Mouse (Mus musculus): ENCODE results near the gene Zdhhc12. TPM values are rescaled to one million over a fixed set of nuclear protein-coding genes. Genes with fewer than 3 reads are reported as not detected.

Gene Zdhhc12
- total RNA-seq, 2 experiments from 2014 or later, result 2.9 to 25.4 TPM

- no peak for ATAC-seq (replicated peaks; ENCODE audit: low FRiP score, low TSS enrichment, poor library complexity, severe bottlenecking)
Observed at GRCm38 (mm10) chr2:30107646-30108045, 14.2 kb upstream of the Zdhhc12 start.

GRCm38 (mm10) chr2:30106364-30106763, 12.9 kb upstream of the Zdhhc12 start:
- ATAC-seq (replicated peaks; ENCODE audit: low FRiP score, low TSS enrichment, poor library complexity, severe bottlenecking), result peak; percentile 75

- no peak for ATAC-seq (replicated peaks; ENCODE audit: low FRiP score, low TSS enrichment, poor library complexity, severe bottlenecking)
Observed at GRCm38 (mm10) chr2:30100214-30100613, 6.8 kb upstream of the Zdhhc12 start.

- peak; percentile 46 for ATAC-seq (replicated peaks; ENCODE audit: low FRiP score, low TSS enrichment, poor library complexity, severe bottlenecking)
Observed at GRCm38 (mm10) chr2:30095882-30096527, 2.6 kb upstream of the Zdhhc12 start.

GRCm38 (mm10) chr2:30094208-30094588, 750 bp upstream of the Zdhhc12 start:
- ATAC-seq (replicated peaks; ENCODE audit: low FRiP score, low TSS enrichment, poor library complexity, severe bottlenecking), result no peak

- no peak for ATAC-seq (replicated peaks; ENCODE audit: low FRiP score, low TSS enrichment, poor library complexity, severe bottlenecking)
Observed at GRCm38 (mm10) chr2:30092280-30092918, 1.0 kb downstream of the Zdhhc12 start.

- ATAC-seq (replicated peaks; ENCODE audit: low FRiP score, low TSS enrichment, poor library complexity, severe bottlenecking), result no peak
Observed at GRCm38 (mm10) chr2:30091521-30091920, 1.9 kb downstream of the Zdhhc12 start.

- ATAC-seq (replicated peaks; ENCODE audit: low FRiP score, low TSS enrichment, poor library complexity, severe bottlenecking), result no peak
Observed at GRCm38 (mm10) chr2:30087310-30087709, 6.1 kb downstream of the Zdhhc12 start.

- no peak for ATAC-seq (replicated peaks; ENCODE audit: low FRiP score, low TSS enrichment, poor library complexity, severe bottlenecking)
Observed at GRCm38 (mm10) chr2:30084632-30085031, 8.8 kb downstream of the Zdhhc12 start.

GRCm38 (mm10) chr2:30084113-30084512, 9.3 kb downstream of the Zdhhc12 start:
- no peak for ATAC-seq (replicated peaks; ENCODE audit: low FRiP score, low TSS enrichment, poor library complexity, severe bottlenecking)

GRCm38 (mm10) chr2:30080181-30080800, 13.2 kb downstream of the Zdhhc12 start:
- no peak for ATAC-seq (replicated peaks; ENCODE audit: low FRiP score, low TSS enrichment, poor library complexity, severe bottlenecking)

- no peak for ATAC-seq (replicated peaks; ENCODE audit: low FRiP score, low TSS enrichment, poor library complexity, severe bottlenecking)
Observed at GRCm38 (mm10) chr2:30078760-30079159, 14.7 kb downstream of the Zdhhc12 start.

- ATAC-seq (replicated peaks; ENCODE audit: low FRiP score, low TSS enrichment, poor library complexity, severe bottlenecking), result no peak
Observed at GRCm38 (mm10) chr2:30078349-30078712, 15.1 kb downstream of the Zdhhc12 start.

- ATAC-seq (replicated peaks; ENCODE audit: low FRiP score, low TSS enrichment, poor library complexity, severe bottlenecking), result peak; percentile 68
Observed at GRCm38 (mm10) chr2:30077502-30078348, 15.7 kb downstream of the Zdhhc12 start, which contains the start of gene Pkn3. Pkn3 (plus strand) TSS chr2:30077684.

GRCm38 (mm10) chr2:30076959-30077358, 16.5 kb downstream of the Zdhhc12 start:
- ATAC-seq (replicated peaks; ENCODE audit: low FRiP score, low TSS enrichment, poor library complexity, severe bottlenecking), result no peak

- ATAC-seq (replicated peaks; ENCODE audit: low FRiP score, low TSS enrichment, poor library complexity, severe bottlenecking), result no peak
Observed at GRCm38 (mm10) chr2:30076439-30076838, 17.0 kb downstream of the Zdhhc12 start.

GRCm38 (mm10) chr2:30075625-30076024, 17.8 kb downstream of the Zdhhc12 start:
- ATAC-seq (replicated peaks; ENCODE audit: low FRiP score, low TSS enrichment, poor library complexity, severe bottlenecking), result no peak

GRCm38 (mm10) chr2:30073285-30073684, 20.2 kb downstream of the Zdhhc12 start:
- no peak for ATAC-seq (replicated peaks; ENCODE audit: low FRiP score, low TSS enrichment, poor library complexity, severe bottlenecking)

- ATAC-seq (replicated peaks; ENCODE audit: low FRiP score, low TSS enrichment, poor library complexity, severe bottlenecking), result no peak
Observed at GRCm38 (mm10) chr2:30072875-30073274, 20.6 kb downstream of the Zdhhc12 start.

GRCm38 (mm10) chr2:30067962-30068361, 25.5 kb downstream of the Zdhhc12 start:
- ATAC-seq (replicated peaks; ENCODE audit: low FRiP score, low TSS enrichment, poor library complexity, severe bottlenecking), result no peak
